Mouse (Mus musculus) adipocyte (in vitro differentiated cells): Measurements from ENCODE around the gene Alg9.

Source experiments
- DNase-seq: peaks from one replicate; pipeline ENCODE4 v3.0.0-alpha.2; 2016; ENCODE audit warnings: low spot score

Alg9 gene

DNA sequence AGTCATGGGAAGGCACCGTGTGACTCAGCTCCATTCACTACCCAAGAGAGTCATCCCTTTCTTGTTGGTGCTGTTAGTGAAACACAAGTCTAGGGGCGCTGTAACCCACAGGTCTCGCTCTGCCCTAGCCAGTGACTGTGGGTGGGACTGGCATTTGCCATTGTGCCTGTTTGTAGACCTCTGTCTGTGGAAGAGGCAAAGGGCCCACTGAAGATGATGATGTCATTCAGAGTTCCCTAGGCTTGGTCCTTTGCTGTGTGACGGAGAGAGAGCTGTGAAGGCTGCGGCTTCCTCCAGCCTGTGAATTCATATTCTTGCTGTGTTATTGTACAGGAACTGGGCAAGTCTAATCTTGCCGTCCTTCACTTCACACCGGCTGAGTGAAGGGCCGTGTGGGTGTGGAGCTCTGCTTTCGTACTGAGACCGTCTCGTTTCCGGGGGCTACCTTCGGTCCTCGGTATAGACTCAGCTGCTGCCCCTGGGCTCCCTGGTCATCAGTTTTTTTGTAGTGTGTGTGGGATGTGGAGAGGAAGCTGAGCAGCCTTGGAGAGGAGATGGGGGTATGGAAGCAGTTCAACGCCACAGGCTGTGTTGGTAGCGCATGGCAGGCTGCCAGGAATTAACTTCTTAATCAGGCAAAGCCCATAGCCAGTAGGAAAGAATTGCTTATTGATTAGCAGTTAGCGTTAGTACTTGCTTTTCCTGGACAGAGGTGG lies 78.0 kb downstream of the Alg9 start:
- no peak for DNase-seq

DNA sequence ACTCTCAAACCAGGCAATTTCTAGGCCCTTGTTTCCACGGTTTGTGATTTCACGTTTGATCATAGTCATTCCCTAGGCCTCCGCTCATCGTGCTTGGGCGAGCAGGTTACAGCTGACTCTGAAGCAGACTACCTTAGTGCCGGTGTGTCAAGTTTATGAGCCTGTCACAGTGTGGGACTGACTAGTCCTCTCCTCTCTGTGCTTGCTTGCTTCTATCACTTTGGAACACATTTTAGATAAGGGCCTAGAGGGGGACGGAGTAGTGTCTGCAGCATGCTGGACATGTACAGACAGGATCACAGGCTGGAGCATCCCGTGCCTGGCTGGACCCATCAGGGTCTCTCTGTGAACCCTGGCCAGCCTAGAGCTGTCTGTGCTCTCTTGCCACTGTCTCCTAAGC lies 79.6 kb downstream of the Alg9 start:
- no peak for DNase-seq

DNA sequence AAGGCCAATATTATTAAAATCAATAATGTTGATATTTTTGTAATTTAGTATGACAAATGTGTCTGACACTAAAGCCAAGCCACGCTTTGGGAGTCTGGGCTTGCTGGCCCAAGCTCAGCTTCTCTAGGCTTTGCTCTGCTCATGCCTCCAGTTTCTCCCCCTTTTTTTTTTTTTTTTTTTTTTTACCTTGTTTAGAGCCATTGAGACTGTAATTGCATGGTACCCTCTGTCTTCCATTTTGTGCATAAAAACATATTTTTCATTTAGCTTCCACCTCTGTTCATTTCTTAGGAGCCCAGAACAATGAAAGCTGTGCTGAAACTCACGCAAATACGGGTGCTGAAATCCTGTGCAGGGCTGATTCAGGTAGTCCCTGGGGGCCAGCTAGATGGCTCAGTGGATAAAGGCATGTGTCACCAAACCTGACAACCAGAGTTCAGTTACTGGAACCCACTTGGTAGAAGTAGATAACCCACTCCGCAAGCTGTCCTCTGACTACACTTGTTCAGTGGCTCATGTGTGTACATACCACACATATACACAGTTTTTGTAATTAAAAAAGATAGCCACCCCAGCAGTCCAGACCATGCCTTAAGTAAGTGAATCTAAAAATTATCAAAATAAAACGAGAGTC lies 80.4 kb downstream of the Alg9 start:
- no peak for DNase-seq

DNA sequence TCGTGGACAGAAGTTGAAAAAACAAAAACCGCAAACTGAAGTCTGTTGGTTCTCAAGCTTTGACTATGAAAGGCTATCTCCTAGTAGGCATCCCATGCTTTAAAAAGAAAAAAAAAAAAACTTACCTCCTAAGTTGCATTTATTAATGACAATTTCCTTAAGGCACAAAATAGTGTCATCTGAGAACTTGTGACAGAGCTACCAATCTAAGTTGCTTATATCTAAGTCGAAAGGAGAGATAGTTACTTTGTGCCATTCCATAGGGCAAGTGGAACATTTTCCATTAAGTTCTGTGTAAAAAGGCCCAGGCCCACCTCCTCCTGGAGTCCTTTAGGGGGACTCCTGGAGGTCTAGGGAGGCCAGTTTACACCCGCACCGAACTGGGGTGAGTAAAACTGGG lies 81.0 kb downstream of the Alg9 start:
- DNase-seq, result no peak

DNA sequence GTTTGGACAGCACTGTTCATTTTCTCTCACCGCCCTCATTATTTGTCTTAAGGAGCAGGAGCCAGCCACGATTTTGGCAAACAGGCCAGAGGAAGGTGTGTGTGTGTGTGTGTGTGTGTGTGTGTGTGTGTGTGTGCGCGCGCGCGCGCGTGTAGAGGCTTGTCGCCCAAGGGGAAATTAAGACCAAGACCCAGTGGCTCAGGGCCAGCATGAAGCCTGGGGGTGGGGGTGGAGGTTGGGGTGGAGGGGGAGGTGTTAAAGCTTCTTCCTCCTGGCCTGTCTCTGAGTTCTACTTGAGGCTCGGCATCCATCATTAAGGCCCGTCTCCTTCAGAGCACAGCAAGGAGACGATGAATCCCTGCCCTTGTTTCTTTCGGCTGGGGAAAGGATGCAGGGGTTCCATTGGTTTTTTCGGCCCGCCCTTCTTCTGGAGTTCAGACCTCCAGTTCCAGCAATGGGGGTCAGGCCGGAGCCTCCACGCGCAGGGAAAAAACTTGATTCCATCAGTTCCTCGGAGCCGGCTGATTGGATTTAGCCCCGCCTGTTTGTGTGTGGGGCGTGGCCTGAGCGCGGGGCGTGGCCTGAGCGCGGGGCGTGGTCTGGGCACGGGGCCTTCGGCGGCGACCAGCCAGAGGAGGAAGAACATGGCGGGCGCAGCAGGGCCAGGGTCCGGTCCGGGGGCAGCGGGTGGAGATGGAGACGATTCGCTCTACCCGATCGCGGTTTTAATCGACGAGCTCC lies 81.7 kb downstream of the Alg9 start:
- peak; percentile 85 for DNase-seq

DNA sequence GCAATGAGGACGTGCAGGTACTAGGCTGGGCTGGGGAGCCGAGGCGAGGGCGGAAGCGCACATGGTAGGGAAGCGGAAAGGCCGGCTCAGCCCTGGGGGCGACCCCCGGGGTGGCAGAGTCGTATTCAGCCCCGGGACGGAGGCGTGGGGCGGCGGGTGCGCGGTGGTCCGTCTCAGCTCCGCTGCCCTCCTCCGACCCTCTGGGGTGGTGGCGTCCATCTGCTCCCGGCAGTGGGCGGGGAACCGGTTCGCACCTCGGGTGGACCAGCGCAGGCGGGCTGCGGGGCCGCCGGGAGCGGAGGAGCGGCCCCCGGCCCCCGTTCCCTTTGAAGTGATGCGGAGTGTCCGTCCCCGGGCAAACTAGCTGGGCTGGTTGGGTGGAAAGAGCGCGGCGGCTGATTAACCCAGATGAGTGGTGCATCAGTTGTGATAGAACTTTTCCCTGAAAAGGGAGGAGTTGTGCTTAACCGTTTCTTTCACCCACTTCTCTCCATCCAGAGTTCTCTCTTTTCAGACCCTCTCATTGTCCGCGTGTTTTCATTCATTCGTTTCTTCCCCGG lies 82.3 kb downstream of the Alg9 start:
- DNase-seq, result no peak

DNA sequence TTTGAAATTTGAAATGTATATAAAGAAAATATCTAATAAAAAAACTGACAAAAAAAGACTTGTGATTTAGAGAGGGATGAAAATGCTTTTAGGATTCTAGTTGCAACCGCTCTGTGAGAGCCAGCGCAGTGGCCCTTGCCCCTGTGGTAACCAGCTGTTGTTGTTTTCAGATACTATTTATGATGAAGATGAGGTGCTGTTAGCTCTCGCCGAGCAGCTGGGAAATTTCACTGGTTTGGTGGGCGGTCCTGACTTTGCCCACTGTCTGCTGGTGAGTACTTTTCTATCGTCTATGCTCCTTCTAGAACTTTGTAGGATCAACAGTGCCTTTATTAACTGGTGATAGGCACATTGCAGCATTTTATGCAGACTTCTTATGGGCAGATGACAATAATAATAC lies 83.9 kb downstream of the Alg9 start:
- DNase-seq, result no peak

DNA sequence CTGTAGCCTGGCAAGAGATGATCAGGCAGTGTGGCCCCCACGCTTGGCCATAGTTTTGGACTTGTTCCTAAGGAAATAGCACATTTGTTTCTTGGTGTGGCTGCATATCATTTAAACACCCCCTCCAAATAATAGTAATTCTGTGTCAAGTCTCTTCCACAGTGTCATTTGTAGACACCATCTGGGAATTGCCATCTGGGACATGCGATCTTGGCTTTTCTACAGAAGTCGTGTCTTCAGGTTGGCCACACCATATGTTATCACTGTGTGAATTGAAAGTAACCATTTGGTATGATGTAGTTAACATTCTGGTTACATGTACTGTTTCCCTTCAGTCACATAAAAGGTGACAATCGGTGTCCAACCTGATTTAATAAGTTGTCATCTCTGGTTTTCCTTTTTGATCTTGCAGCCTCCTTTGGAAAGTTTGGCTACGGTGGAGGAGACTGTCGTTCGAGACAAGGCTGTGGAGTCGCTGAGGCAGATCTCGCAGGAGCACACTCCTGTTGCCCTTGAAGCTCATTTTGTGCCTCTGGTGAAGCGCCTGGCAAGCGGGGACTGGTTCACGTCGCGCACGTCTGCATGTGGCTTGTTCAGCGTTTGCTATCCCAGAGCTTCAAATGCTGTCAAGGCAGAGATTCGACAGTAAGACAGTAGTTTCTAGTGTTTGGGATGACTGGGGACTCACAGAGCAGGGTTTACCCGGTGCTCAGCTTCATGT lies 86.5 kb downstream of the Alg9 start:
- DNase-seq, result no peak

DNA sequence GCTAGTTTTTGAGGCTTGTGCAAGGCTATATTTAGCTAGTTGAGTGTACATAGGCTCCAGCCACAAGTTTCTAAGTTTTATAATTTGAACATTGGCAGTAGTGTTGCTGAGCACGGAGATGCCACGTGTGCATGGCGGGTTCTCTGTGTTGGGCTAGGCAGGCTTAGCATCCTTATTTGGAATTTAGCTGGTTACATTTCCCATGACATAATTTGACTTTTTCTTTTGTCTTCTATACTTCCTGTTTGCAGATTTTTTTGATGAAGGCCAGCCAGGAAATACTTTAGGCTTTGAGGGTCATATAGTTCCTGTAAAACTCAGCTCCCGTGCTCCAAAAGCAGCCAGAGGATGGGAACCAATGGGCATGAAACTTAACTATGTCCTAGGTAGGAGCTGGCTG lies 89.0 kb downstream of the Alg9 start:
- no peak for DNase-seq

DNA sequence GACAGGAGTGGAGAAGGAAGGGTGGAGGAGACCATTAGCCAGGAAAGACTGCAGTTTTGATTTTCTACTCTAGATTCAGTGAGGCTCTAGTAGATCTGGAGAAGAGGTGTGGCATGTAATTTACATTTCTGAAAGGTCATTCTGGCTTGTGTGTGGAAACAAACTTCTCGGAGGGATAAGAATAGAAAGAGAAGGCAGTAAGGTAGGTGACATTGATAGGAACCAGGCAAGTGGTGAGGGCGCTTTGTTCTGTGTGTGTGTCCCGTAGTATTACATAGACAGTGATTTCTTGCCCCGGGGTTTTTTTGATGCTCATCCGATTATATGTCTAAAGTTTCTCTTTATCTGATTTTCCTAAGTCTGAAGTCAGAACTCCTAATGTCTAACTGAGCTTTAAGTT lies 90.1 kb downstream of the Alg9 start:
- no peak for DNase-seq

DNA sequence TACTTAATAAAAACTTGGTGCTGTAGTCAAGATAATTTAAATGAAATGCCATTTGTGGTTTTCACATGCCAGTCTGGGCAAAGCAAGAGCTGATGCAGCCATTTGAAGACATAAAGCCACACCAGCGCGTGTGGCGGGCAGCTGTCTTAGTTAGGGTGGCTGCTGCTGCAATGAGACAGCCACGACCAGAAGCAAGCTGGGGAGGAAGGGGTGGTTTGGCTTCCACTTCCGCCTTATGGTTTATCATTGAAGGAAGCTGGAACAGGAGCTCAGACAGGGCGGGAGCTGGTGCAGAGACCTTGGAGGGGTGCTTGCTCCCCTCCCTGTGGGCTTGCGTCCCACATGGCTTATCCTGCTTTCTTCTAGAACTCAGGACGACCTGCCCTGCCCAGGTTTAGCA lies 91.0 kb downstream of the Alg9 start:
- no peak for DNase-seq

DNA sequence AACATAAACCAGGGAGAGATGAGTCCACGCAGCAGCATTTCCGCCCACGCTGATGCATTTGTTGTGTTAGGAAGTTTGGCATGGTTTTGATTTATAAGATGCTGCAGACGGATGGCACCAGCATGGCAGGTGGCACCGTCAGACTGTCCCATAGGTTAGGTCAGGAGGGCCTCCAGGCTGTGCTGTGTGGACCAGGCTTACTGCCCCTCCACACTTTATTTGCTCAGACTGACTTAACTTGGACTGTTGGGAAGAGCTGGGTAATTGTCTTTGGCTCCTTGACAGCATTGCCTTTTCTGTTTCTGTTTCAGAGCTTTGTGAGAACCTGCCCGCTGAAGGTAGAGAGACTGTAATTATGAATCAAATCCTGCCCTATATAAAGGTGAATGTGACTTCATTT lies 92.2 kb downstream of the Alg9 start:
- no peak for DNase-seq

DNA sequence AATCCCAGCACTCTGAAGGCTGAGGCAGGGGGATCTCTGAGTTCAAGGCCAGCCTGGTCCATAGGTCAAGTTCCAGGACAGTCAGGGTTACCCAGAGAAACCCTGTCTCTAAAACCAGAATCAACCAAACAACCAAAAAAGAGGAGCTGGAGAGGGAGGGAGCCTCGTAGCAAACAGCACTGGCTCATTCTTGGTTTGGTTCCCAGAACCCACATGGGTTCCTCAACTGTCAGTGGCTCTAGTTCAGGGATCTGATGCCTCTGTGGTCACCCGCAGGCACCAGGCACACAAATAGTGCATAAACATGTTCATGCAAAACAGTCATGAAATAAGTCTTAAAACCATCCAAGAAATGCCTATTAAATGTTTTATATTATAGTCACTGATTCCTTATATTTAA lies 93.4 kb downstream of the Alg9 start:
- DNase-seq, result peak; percentile 57

DNA sequence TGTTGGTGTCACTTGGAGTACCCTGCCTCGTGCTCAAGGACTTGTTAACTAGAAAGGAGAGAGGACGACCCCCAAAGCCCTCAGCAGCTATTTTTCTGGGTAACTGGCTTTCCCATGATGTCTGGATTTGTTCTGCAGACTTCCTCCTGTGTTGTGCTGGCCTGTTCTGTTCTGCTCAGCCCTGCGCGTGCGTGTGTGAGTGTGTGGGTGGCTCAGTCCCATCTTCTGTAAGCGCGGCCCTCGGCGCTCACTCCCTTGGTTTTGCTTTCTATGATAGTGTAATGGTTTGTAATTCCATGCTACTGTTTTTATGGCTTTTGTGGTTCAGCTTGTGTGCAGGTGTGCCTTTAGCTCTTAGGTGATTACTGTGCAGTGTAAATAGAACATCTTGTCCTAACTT lies 98.4 kb downstream of the Alg9 start:
- no peak for DNase-seq

DNA sequence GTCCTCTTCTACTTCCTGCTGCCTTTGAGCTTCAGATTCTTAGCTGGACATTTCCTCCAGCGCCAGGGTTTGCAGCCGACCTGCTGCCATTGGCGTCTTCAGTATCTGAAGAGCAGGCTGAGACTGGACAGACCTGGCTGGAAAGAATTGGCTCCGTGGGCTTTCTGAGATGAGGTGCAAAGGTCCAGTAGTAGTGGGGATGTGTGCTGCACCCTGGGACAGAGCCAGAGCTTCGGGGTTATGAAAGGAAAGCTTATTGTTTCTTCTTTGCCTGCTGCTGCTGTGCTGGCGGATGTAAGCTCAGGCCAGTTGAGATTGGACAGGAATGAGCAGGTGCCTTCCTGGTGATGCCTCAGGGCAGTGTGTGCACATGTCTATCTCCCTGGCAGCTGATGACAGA lies 99.2 kb downstream of the Alg9 start:
- DNase-seq, result no peak

DNA sequence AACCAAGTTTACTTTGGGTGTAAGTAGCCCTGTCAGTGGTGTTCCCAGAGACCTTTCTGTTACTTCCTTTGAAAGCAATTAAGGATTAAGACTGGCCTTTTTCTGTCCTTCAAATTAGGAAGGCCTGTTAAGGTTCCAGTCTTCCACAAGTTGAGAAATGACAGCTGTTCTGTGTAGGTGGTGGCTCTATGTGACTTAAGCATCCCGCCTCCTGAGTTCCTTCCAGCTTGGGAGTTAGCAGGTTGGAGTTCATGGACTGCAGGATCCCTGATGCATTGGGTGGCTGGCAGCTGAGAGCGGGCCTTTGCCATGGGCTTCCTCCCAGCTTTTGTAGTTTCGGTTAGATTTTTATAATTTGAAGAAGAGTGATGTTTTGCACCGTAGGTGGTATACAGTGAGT lies 100.7 kb downstream of the Alg9 start:
- DNase-seq, result peak; percentile 75

DNA sequence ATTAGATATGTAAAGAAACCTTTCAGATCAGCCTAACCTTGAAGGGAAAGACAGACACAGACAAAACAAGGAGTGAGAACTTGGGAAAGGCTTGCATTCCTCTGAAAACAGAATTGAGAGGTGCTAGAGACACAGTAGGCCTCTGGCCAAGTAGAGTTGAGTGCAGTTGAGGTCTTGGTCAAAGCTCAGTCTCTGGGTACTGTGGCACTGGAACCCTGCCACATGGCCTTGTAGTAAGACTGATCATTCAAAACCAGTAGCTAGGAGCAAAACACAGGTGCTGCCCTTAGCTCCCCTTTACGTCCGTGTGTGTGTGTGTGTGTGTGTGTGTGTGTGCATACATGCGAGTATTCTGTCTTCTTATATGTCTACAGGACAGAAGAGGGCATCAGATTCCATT lies 101.5 kb downstream of the Alg9 start:
- peak; percentile 95 for DNase-seq

DNA sequence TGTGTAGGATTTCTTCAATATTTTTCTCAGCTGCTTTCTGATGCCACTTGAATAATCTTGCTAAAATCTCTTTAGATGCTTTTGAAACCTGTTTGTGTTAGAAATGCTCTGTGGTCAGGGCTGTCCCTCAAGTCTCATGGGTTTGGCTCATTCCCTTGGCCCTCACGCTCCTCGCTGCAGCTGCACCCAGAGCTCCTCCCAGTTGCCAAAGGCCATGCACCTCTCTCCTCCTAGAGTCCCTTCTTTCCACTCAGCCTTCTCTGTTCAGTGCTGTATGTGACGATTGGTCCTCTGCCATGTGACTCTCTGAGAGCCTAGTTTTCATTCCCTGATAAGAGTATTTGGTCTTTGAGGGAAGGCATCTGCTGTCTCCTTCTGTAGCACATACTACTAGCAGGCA lies 102.6 kb downstream of the Alg9 start:
- peak; percentile 73 for DNase-seq

DNA sequence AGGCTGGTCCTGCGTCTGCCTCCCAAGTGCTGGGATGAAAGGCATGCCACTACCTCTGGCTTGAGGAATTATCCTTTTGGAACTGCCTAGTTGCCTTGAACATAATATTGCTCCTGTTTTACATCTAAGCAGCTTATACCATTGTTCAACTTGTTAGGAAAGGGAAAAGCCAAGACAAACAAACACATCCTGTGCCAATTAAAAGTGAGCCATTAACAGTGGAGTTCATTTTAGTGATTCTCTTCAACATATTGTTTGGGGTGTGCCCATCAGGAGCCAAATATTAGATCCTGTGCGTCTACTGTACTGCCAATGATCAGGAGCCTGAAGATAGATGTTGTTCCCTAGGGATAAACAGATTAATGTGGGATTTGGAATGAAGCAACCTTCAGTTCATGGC lies 107.4 kb downstream of the Alg9 start:
- DNase-seq, result no peak

DNA sequence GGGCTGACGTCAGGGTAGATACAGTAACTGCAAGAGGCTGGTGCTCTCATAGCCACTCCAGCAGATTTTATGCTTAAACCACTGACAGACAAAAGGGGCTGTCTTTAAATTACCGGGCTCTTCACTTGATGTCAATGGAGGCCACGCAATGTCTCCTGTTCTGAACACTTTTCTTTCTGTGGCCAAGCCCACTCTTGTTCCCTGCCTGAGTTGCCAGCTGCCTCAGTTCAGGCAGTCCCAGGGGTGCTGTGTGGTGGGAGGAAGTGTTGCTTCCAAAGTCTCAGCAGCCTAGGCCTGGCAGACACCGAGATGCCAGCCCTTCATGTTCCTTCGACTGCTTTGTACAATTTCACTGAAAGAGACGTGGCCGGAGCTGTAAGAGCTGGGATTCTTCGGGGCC lies 109.3 kb downstream of the Alg9 start:
- peak; percentile 65 for DNase-seq

DNA sequence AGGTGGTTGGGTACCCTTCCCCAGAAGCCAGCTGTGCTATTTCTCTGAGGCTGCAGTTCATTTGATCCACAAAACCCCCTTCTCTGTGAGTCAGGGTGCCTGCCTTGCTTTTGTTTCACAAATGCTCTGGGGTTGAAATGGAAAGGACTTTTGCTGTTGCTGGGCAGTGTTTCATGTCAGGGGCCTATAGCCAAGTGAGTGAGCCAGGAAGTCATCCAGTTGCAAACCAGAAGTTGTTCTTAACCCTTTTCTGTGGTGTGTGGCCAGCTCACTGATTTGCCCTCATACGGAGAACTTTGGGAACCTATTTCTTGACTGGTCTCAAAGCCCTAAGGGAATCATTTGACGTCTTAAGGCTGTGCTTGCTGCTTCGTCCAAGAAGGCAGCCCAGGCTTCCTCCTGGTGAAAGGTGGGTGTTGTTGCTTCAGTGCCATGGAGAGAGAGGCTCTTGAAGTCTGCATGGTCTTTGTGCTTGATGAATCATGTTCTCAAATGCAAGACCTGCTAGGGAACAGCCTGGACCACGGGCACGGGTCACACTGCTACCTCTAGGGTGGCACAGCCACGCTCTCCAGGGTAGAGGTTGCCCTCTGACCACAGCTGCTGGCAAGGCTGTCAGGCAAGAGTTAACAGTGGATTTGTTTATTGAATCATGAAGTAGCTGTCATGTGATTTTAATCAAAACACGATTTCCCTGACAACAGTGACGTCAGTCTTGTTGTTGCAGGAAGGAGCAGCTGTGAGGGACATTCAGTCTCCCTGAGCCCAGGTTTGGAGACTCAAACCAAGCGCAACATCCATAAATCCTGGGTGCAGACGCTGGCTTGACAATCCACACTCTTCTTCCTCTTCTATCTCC lies 110.2 kb downstream of the Alg9 start:
- DNase-seq, result peak; percentile 97

DNA sequence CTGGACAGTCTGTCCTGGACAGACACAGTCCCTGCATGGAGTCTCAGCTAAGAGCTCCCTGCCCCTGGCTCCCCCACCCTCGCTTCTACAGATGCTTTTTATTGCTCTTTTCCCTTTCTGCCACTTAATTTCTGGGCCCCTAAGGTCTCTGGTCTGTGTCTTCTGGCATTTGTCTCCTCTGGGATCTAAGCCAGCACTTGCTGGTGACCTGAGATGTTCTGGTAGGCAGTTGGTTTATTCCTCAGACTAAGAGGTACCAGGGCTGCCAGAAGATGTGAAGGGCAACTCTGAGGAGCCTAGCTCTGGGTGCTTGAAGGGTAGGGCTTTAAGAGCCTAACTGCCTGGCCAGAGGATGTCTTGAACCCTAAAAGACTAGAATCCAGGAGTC lies 110.8 kb downstream of the Alg9 start:
- peak; percentile 92 for DNase-seq
